ENCODE assay signal across 12 mouse cellular contexts in genomic region chr3:9444558-9444957, GRCm38 (mm10).
"Had no signal": no experiment of that assay in that cellular context is flagged by ENCODE, and none has a peak within 500 bp of the region (broad histone marks: within the 10 kb centered on the region; RNA-seq: fewer than 3 reads in every experiment).

No protein-coding gene starts in this region.

- ATAC-seq: lung, postnatal 0 days; midbrain, embryonic 13.5 days had no signal

- H3K9ac ChIP-seq: kidney, embryonic 15.5 days; liver, embryonic 13.5 days; lung, embryonic 14.5 days; midbrain, embryonic 13.5 days had no signal

- H3K9me3 ChIP-seq: kidney, embryonic 15.5 days; liver, embryonic 13.5 days; midbrain, embryonic 13.5 days had no signal

- H3K4me3 ChIP-seq: kidney, embryonic 15.5 days; left cerebral cortex, adult 2 months; liver, embryonic 13.5 days; midbrain, embryonic 13.5 days had no signal

- H3K4me1 ChIP-seq: kidney, embryonic 15.5 days; liver, embryonic 13.5 days had no signal

- H3K27me3 ChIP-seq: kidney, embryonic 15.5 days; liver, embryonic 13.5 days; midbrain, embryonic 13.5 days had no signal

- DNase-seq: kidney, adult 8-10 months; kidney, postnatal 10 days; kidney, postnatal 36 days; layer of hippocampus, postnatal 36 days; liver, embryonic 13.5 days; lung, embryonic 14.5 days; thymus, postnatal 25 days had no signal

- H3K27ac ChIP-seq: kidney, embryonic 15.5 days; left cerebral cortex, adult 2 months; liver, embryonic 13.5 days; macrophage; midbrain, embryonic 13.5 days had no signal

- H3K4me2 ChIP-seq: kidney, embryonic 15.5 days; liver, embryonic 13.5 days; lung, embryonic 14.5 days; midbrain, embryonic 13.5 days had no signal
